Mouse (Mus musculus) left cerebral cortex, adult 8-10 months (tissue): Measurements from ENCODE around the gene Vmn1r178. TPM values are rescaled to one million over a fixed set of nuclear protein-coding genes. Genes with fewer than 3 reads are reported as not detected.
"Not testable (repeated sequence)": the region's sequence is repeated elsewhere in the genome, so short reads cannot be mapped to it uniquely, and the experiment has no call there.

Source experiments
- DNase-seq, 2 experiments: peaks; one replicate each; pipeline ENCODE4 v3.0.0; 2022; ENCODE audit warnings: low spot score in 2 of 2
- total RNA-seq, 4 experiments: library from RNA; stranded (reverse); gene quantifications; 2 replicates each; pipeline ENCODE4 v1.2.4; 2022

The Vmn1r178 gene
- not detected for total RNA-seq

DNA sequence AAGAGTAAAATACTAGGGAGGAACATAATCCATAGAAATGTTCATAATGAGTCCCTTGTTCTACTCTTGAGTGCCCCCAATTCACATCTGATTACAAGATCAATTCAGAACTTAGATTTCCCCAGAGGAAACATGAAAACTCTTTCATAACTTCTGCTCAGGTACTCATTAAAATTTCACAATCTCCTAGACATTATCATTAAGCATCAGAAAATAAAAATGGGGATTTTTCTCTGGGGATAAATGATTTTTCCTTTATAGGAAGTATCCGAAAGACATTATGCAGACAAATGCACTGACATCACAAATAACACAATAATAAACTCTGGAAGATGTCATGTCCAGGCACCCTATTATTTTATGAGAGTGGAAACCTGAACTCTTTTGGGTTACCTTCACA lies at the start of gene Vmn1r178:
Gene Vmn1r178, plus strand, starts transcription at position 301 of the 400 bp plus-strand sequence.
- no peak for DNase-seq

GRCm38 (mm10) chr7:23866349-23866748 lies 25.5 kb upstream of the Vmn1r178 start, which contains the start of gene Vmn1r177:
TSS of gene Vmn1r177 (minus strand) at chr7:23866449.
- not testable (repeated sequence) for DNase-seq

GRCm38 (mm10) chr7:23876918-23877317 lies 14.9 kb upstream of the Vmn1r178 start:
- DNase-seq, result not testable (repeated sequence)

GRCm38 (mm10) chr7:23926678-23927077 lies 34.9 kb downstream of the Vmn1r178 start, which contains the start of gene Vmn1r179:
TSS of gene Vmn1r179 (plus strand) at chr7:23926978.
- no peak for DNase-seq

Other genes starting within 250 kb of the Vmn1r178 start
- not detected for gene Vmn1r172, start 233.7 kb upstream of the Vmn1r178 start, total RNA-seq
- gene Vmn1r173, start 191.3 kb upstream of the Vmn1r178 start, total RNA-seq, result not detected
- not detected for gene Vmn1r174, start 139.7 kb upstream of the Vmn1r178 start, total RNA-seq
- gene Vmn1r175, start 81.4 kb upstream of the Vmn1r178 start, total RNA-seq, result not detected
- gene Vmn1r176, start 54.6 kb upstream of the Vmn1r178 start, total RNA-seq, result not detected
- gene Vmn1r177, start 25.6 kb upstream of the Vmn1r178 start, total RNA-seq, result not detected
- gene Vmn1r179, start 35.0 kb downstream of the Vmn1r178 start, total RNA-seq, result not detected
- not detected for gene Vmn1r180, start 58.6 kb downstream of the Vmn1r178 start, total RNA-seq
- gene Vmn1r181, start 82.6 kb downstream of the Vmn1r178 start, total RNA-seq, result not detected
- not detected for gene V1rd19, start 109.7 kb downstream of the Vmn1r178 start, total RNA-seq
- gene Vmn1r183, start 161.2 kb downstream of the Vmn1r178 start, total RNA-seq, result not detected
- 10 to 100 TPM; 48.8 to 63.0 (median 52.7) TPM for gene Zfp180, start 189.9 kb downstream of the Vmn1r178 start, total RNA-seq
- 10 to 100 TPM; 11.7 to 12.4 (median 12.1) TPM for gene Zfp112, start 220.3 kb downstream of the Vmn1r178 start, total RNA-seq
- 10 to 100 TPM; 19.7 to 23.1 (median 21.6) TPM for gene Zfp235, start 242.2 kb downstream of the Vmn1r178 start, total RNA-seq